8 mouse cellular contexts compared by ENCODE assay signal in the genomic region with DNA sequence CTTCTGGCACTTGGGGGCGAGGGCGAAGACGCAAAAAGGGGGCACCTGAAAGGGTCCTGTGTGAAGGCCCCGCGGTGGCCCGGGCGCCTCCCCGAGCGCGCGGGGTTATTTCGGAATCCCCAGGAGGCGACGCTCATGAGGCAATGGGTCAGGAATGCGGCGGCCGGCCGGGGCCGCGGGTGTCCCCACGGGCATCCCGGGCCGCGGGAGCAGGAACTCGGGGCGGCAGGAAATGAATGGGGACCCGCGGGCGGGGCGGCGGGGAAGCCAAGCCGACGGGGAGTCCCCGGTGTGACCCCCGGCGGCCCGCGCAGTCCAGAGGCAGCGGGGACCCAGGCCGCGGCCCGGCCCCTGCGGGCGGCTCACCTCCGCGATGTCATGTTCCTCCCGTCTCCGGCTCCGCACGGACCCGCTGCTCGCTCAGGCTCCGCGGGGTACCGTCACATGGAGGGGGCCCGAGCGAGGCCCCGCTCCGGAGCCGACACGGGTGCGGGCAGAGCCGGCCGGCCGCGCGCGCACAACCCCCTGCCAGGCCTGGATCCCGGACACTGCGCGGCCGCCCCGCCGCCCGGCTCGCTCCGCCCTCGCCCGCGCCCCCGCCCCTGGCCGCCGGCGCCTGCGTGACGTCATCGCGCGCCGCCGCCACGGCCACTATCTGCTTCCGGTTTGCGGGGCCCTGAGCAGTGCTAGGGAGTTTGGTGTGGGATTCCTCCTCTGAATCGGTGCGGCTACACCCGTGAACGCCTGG. TPM values are rescaled to one million over a fixed set of nuclear protein-coding genes. Genes with fewer than 3 reads are reported as not detected.
DNase-seq lines count a peak whose midpoint lies in the region; ATAC-seq lines count a peak whose summit lies in the region.

A gene (minus strand): TSS at position 562 of the 748 bp plus-strand sequence.

- no peaks in the 10 kb centered on the region for H3K36me3 ChIP-seq in hindbrain, embryonic 15.5 days

- H3K9ac ChIP-seq in hindbrain, embryonic 15.5 days, result peak within 1 kb of the TSS; percentile 85

- peak; percentile 95 for ATAC-seq in hindbrain, embryonic 15.5 days (ENCODE audit: low FRiP score, low read depth)
- peak; percentile 79 for ATAC-seq in megakaryocyte progenitor cell, adult 5-6 weeks (replicated peaks; ENCODE audit: poor library complexity)

- H3K27me3 ChIP-seq in hindbrain, embryonic 15.5 days, result no peaks in the 10 kb centered on the region

- DNase-seq in ZHBTc4 (ENCODE audit: low read depth, low spot score), result peak; percentile 89
- peak; percentile 84 to 90 for DNase-seq in cerebellum, postnatal 36 days
- peak; percentile 75 for DNase-seq in gastrocnemius, adult 18-20 months (ENCODE audit: low spot score)
- peak; percentile 67 to 91 for DNase-seq in left cerebral cortex, postnatal 10 days (ENCODE audit: extremely low spot score in 1 of 2, low spot score in 2 of 2)
- DNase-seq in right cerebral cortex, postnatal 10 days (ENCODE audit: low spot score in 2 of 2), result peak; percentile 89 to 91
- peak; percentile 85 for DNase-seq in urinary bladder, postnatal 14 days (ENCODE audit: low spot score)

- H3K4me1 ChIP-seq in hindbrain, embryonic 15.5 days (replicated peaks), result peaks cover 50% of the 10 kb centered on the region

- H3K27ac ChIP-seq in hindbrain, embryonic 15.5 days (replicated peaks), result peak within 1 kb of the TSS; percentile 82

- no peaks in the 10 kb centered on the region for H3K9me3 ChIP-seq in hindbrain, embryonic 15.5 days

- peak within 1 kb of the TSS; percentile 72 for H3K4me2 ChIP-seq in hindbrain, embryonic 15.5 days

- intact Hi-C loops in left cerebral cortex, postnatal 10 days (cut with DNase I), result no loop called here

- H3K4me3 ChIP-seq in hindbrain, embryonic 15.5 days, result peak within 1 kb of the TSS; percentile 96

- WGBS in hindbrain, embryonic 15.5 days, result under 1% methylated on average over 82 of the region's 98 CpGs

RNA-seq across cellular contexts. Expression of the gene that starts here (rescaled TPM):
- total RNA-seq in gastrocnemius, adult 18-20 months (2021), result 10 to 100 TPM; 58.2 to 78.2 TPM
- polyA plus RNA-seq in hindbrain, embryonic 15.5 days (2015; fragmentation: Nextera tagmentation; extraction: Ambion mirVana), result 20.0 and 22.9 TPM in 2 replicates
- total RNA-seq in left cerebral cortex, postnatal 10 days (2021), result 10 to 100 TPM; 78.0 to 80.4 TPM
- total RNA-seq in megakaryocyte progenitor cell, adult 5-6 weeks (2015), result 20.8 TPM in 2 replicates
- 41.5 and 48.1 TPM in 2 replicates for total RNA-seq in megakaryocyte progenitor cell, adult 5-6 weeks (2017)

Comparison
In these comparisons a context has a peak if more than half of its experiments do, and no peak if none do; other contexts are left out.
1. Peak in every context shown above with its lines: DNase-seq, ATAC-seq, H3K4me3 ChIP-seq and H3K27ac ChIP-seq.